In the genomic region with DNA sequence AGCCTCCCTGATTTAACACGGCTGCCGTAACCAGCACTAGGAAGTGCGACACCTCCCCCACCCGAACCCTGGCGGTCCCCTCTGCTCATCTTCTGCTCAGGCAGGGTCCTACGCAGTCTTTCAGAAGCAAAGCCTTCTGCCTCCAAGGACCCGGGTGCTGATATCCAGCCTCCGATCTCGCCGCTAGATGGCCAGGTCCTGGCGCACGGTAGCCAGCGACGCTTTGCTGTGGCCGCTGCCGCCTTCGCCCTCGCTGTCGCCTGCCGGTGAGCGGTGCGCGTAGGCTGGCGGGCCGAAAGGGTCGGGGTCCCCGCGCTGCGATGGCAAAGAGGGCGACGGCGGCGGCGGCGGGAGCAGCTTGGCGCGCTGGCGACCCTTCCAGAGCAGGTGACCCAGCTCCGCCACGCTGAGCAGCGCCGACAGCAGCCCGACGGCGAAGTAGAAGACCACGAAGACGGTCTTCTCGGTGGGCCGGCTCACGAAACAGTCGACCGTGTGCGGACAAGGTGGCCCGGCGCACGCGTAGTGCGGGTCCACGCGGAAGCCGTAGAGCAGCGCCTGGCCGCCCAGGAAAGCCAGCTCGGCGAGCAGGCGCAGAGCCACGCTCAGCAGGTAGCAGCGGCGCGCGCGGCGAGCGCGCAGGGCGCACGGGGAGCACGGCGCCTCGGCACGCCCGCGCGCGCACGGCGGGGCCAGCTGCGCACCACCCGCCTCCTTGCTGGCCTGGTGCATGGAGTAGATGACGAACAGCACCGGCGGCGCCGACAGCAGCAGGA, we compare ENCODE assay signal across 8 mouse cellular contexts. TPM values are rescaled to one million over a fixed set of nuclear protein-coding genes. Genes with fewer than 3 reads are reported as not detected.
DNase-seq lines count a peak whose midpoint lies in the region; ATAC-seq and TF ChIP-seq lines count a peak whose summit lies in the region.

No protein-coding gene starts in this region.

- peaks cover 2% of the 10 kb centered on the region; the same call in 1 of the 2 replicates for H3K9me3 ChIP-seq in erythroblast, embryonic 14.5 days (ENCODE audit: control insufficient read depth, low read length)
- H3K9me3 ChIP-seq in heart, postnatal 0 days (replicated peaks; ENCODE audit: control insufficient read depth, low read length), result no peaks in the 10 kb centered on the region

- H3K4me1 ChIP-seq in erythroblast, embryonic 14.5 days (ENCODE audit: control insufficient read depth), result peaks cover 15% of the 10 kb centered on the region
- peaks cover 2% of the 10 kb centered on the region; the same call in 1 of the 2 replicates for H3K4me1 ChIP-seq in cortical plate, adult 2 months (ENCODE audit: control insufficient read depth, insufficient read depth, low read length)
- H3K4me1 ChIP-seq in heart, postnatal 0 days (ENCODE audit: control insufficient read depth, insufficient read depth), result peaks cover 6% of the 10 kb centered on the region

- ATAC-seq in erythroblast, adult 5-6 weeks (replicated peaks; ENCODE audit: low FRiP score, poor library complexity, severe bottlenecking), result no peak
- ATAC-seq in heart, postnatal 0 days (ENCODE audit: insufficient read depth, low read depth), result peak; percentile 66

- peak overlapping the region; percentile 36 for H3K4me3 ChIP-seq in erythroblast, embryonic 14.5 days (replicated peaks)
- H3K4me3 ChIP-seq in cortical plate, adult 2 months (ENCODE audit: insufficient read depth, low read length), result peak overlapping the region; percentile 51
- peak overlapping the region; percentile 62 for H3K4me3 ChIP-seq in heart, postnatal 0 days (ENCODE audit: low read depth, low read length)

- H3K4me2 ChIP-seq in heart, postnatal 0 days (ENCODE audit: low read depth, low read length), result peak overlapping the region; percentile 97

- TF ChIP-seq POLR2A in cortical plate, adult 2 months (IDR thresholded peaks at IDR 0.05; ENCODE audit: extremely low read depth, insufficient read depth, low read length), result peak; percentile 53; the same call in 1 of the 2 replicates

- TF ChIP-seq EP300 in heart, postnatal 0 days (IDR thresholded peaks at IDR 0.05; ENCODE audit: low read depth), result no peak

- peak; percentile 72 for DNase-seq in Muller cell, postnatal 12 days (ENCODE audit: inconsistent ontology term)
- DNase-seq in heart, postnatal 0 days (ENCODE audit: low spot score), result no peak
- DNase-seq in kidney, postnatal 25 days, result peak; percentile 77 to 78
- DNase-seq in lung, postnatal 10 days, result peak; percentile 79
- DNase-seq in right cerebral cortex, adult 18-20 months, result peak; percentile 84

- peak overlapping the region; percentile 91 for H3K27ac ChIP-seq in cortical plate, adult 2 months (ENCODE audit: insufficient read depth, low read length)
- H3K27ac ChIP-seq in heart, postnatal 0 days (ENCODE audit: low read depth), result no peak overlapping the region; the same call in 1 of the 2 replicates

- peaks cover 64% of the 10 kb centered on the region for H3K27me3 ChIP-seq in erythroblast, embryonic 14.5 days (ENCODE audit: control insufficient read depth)
- no peaks in the 10 kb centered on the region for H3K27me3 ChIP-seq in heart, postnatal 0 days (ENCODE audit: control insufficient read depth, insufficient read depth, low read length)

- H3K36me3 ChIP-seq in erythroblast, embryonic 14.5 days (ENCODE audit: control insufficient read depth), result peaks cover 4% of the 10 kb centered on the region
- H3K36me3 ChIP-seq in heart, postnatal 0 days (replicated peaks; ENCODE audit: control insufficient read depth, insufficient read depth, low read length), result no peaks in the 10 kb centered on the region

- H3K9ac ChIP-seq in heart, postnatal 0 days (replicated peaks; ENCODE audit: low read depth, low read length), result peak overlapping the region; percentile 58

- TF ChIP-seq CTCF in cortical plate, adult 2 months (IDR thresholded peaks at IDR 0.05; ENCODE audit: extremely low read depth, insufficient read depth, low read length), result peak; percentile 35
- TF ChIP-seq CTCF in heart, postnatal 0 days (IDR thresholded peaks at IDR 0.05; ENCODE audit: low read depth), result peak; percentile 57

- under 1% methylated on average over 93 of the region's 94 CpGs for WGBS in heart, postnatal 0 days

RNA-seq across cellular contexts. Expression of a gene that starts 0.6 kb away (rescaled TPM):
- polyA plus RNA-seq in erythroblast, embryonic 14.5 days (2012), result not detected in 2 replicates
- not detected in 2 replicates for total RNA-seq in erythroblast, adult 5-6 weeks (2015; ENCODE audit: low replicate concordance)
- total RNA-seq in erythroblast, adult 5-6 weeks (2017; ENCODE audit: low replicate concordance), result not detected in 2 replicates
- polyA plus RNA-seq in cortical plate, adult 2 months (2012; rRNA removed), result 3.4 and 3.5 TPM in 2 replicates
- 4.2 and 14.7 TPM in 2 replicates for total RNA-seq in heart, postnatal 0 days (2014; rRNA removed; ENCODE audit: low replicate concordance)
- polyA plus RNA-seq in heart, postnatal 0 days (2015; fragmentation: Nextera tagmentation; extraction: Ambion mirVana), result 5.8 and 6.3 TPM in 2 replicates

RNA-seq across cellular contexts. Expression of a gene that starts 41.8 kb away (rescaled TPM):
- 5.6 and 7.1 TPM in 2 replicates for polyA plus RNA-seq in erythroblast, embryonic 14.5 days (2012)
- total RNA-seq in erythroblast, adult 5-6 weeks (2015; ENCODE audit: low replicate concordance), result 132 and 152 TPM in 2 replicates
- total RNA-seq in erythroblast, adult 5-6 weeks (2017; ENCODE audit: low replicate concordance), result 334 and 394 TPM in 2 replicates
- 0.93 and 1.8 TPM in 2 replicates for polyA plus RNA-seq in cortical plate, adult 2 months (2012; rRNA removed)
- total RNA-seq in heart, postnatal 0 days (2014; rRNA removed; ENCODE audit: low replicate concordance), result 52.9 and 91.1 TPM in 2 replicates
- 38.2 and 38.9 TPM in 2 replicates for polyA plus RNA-seq in heart, postnatal 0 days (2015; fragmentation: Nextera tagmentation; extraction: Ambion mirVana)

RNA-seq across cellular contexts. Expression of a gene that starts 54.6 kb away (rescaled TPM):
- polyA plus RNA-seq in erythroblast, embryonic 14.5 days (2012), result 0.20 and 0.32 TPM in 2 replicates
- 13.1 and 13.2 TPM in 2 replicates for total RNA-seq in erythroblast, adult 5-6 weeks (2015; ENCODE audit: low replicate concordance)
- total RNA-seq in erythroblast, adult 5-6 weeks (2017; ENCODE audit: low replicate concordance), result 2.8 TPM in 2 replicates
- 6.3 and 6.8 TPM in 2 replicates for polyA plus RNA-seq in cortical plate, adult 2 months (2012; rRNA removed)
- total RNA-seq in heart, postnatal 0 days (2014; rRNA removed; ENCODE audit: low replicate concordance), result 24.0 and 36.2 TPM in 2 replicates
- 14.7 and 15.8 TPM in 2 replicates for polyA plus RNA-seq in heart, postnatal 0 days (2015; fragmentation: Nextera tagmentation; extraction: Ambion mirVana)

RNA-seq across cellular contexts. Expression of a gene that starts 58.9 kb away (rescaled TPM):
- 2.0 and 2.9 TPM in 2 replicates for polyA plus RNA-seq in erythroblast, embryonic 14.5 days (2012)
- 10.8 and 29.7 TPM in 2 replicates for total RNA-seq in erythroblast, adult 5-6 weeks (2015; ENCODE audit: low replicate concordance)
- total RNA-seq in erythroblast, adult 5-6 weeks (2017; ENCODE audit: low replicate concordance), result 26.1 and 41.5 TPM in 2 replicates
- 106 and 120 TPM in 2 replicates for polyA plus RNA-seq in cortical plate, adult 2 months (2012; rRNA removed)
- total RNA-seq in heart, postnatal 0 days (2014; rRNA removed; ENCODE audit: low replicate concordance), result 221 and 277 TPM in 2 replicates
- polyA plus RNA-seq in heart, postnatal 0 days (2015; fragmentation: Nextera tagmentation; extraction: Ambion mirVana), result 186 and 201 TPM in 2 replicates
